Mouse (Mus musculus): ENCODE results near the gene Slc27a5. TPM values are rescaled to one million over a fixed set of nuclear protein-coding genes. Genes with fewer than 3 reads are reported as not detected.

Gene Slc27a5
- total RNA-seq, 1 experiment: 0.45 TPM

GRCm38 (mm10) chr7:13024805-13025204 is 26.8 kb upstream of the Slc27a5 start:
- H3K4me1 ChIP-seq (ENCODE audit: control insufficient read depth in 2 of 2, insufficient read depth in 2 of 2, low read length in 2 of 2, poor library complexity in 1 of 2): peaks cover 4 to 9% of the 10 kb centered on the region in 2 experiments; a peak in 2 of 4 replicates
- H3K9ac ChIP-seq (ENCODE audit: insufficient read depth, low read depth, low read length, poor library complexity, severe bottlenecking): peak overlapping the region; percentile 97
- in situ Hi-C loops (cut with MboI; ENCODE audit: low sequenced_read_pairs in 2 of 2, unreplicated experiment in 2 of 2): no loop called here
- TF ChIP-seq MAFK (IDR thresholded peaks at IDR 0.05; ENCODE audit: insufficient read depth, low read depth, low read length) (no peak), ZNF384 (IDR thresholded peaks at IDR 0.05; ENCODE audit: low read depth, low read length) (no peak), ZC3H11A (IDR thresholded peaks at IDR 0.05; ENCODE audit: borderline replicate concordance, low read depth, low read length) (no peak), HCFC1 (IDR thresholded peaks at IDR 0.05; ENCODE audit: borderline replicate concordance, insufficient read depth, low read length) (no peak), CHD2 (IDR thresholded peaks at IDR 0.05; ENCODE audit: low read depth, low read length) (no peak)
- DNase-seq (ENCODE audit: low read depth, low spot score): no peak
- no peaks in the 10 kb centered on the region for H3K9me3 ChIP-seq (ENCODE audit: control insufficient read depth, insufficient read depth, low read depth, low read length)
- H3K27ac ChIP-seq (ENCODE audit: insufficient read depth, low read depth, low read length, poor library complexity, severe bottlenecking): peak overlapping the region; percentile 97
- H3K36me3 ChIP-seq (ENCODE audit: control insufficient read depth, insufficient read depth, low read length, poor library complexity, severe bottlenecking): peaks cover 49% of the 10 kb centered on the region
- peak overlapping the region; percentile 88 to 95 for H3K4me3 ChIP-seq (ENCODE audit: insufficient read depth in 1 of 2, low read depth in 1 of 2, low read length in 2 of 2, poor library complexity in 1 of 2, severe bottlenecking in 1 of 2)

DNA sequence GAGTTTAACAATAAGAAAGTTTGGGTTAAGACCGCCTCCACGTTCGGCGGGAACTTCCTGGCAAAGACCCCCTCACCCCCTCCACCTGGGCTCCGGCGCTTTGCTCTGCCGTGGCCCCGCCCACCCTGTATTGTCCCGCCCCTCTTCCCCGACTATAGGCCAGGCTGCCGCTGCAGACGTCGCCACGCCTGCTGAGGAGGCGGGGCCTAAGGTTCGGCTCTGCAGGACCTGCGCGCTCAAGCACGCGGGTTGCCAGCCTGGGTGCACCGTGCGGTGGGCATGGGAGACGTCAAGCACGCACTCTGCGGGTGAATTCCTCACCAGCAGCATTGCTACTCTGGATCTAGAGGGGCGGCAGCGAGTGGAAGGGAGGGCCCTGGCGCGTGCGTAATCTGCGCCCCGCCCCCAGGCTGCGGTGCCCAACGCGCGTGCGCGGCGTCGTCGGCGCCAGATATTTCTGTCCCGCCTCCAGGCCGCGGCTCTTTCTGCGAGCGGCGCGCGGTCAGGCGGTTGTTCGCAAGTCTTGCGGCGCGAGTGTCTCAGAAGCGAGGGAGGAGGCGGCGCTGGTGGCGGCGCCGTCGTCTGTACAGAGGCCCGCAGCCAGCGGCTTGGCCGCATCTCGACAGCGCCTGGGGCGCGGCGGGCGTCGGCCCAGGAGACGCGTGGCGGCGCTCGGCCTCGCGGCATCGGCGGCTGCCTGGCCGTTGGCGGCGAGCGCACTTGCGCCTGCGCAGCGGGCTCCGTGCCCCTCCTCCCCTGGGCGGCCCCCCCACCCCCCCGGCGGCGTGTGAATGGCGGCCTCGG is 26.1 kb upstream of the Slc27a5 start:
- TF ChIP-seq MAFK (IDR thresholded peaks at IDR 0.05; ENCODE audit: insufficient read depth, low read depth, low read length): no peak
- no peak for TF ChIP-seq ZNF384 (IDR thresholded peaks at IDR 0.05; ENCODE audit: low read depth, low read length)
- TF ChIP-seq CHD2 (IDR thresholded peaks at IDR 0.05; ENCODE audit: low read depth, low read length): no peak
- no peak; the same call in none of the 2 replicates for TF ChIP-seq HCFC1 (IDR thresholded peaks at IDR 0.05; ENCODE audit: borderline replicate concordance, insufficient read depth, low read length)
- TF ChIP-seq ZC3H11A (IDR thresholded peaks at IDR 0.05; ENCODE audit: borderline replicate concordance, low read depth, low read length): no peak
- Histone ChIP-seq H3K9me3 (ENCODE audit: control insufficient read depth, insufficient read depth, low read depth, low read length) (no peaks in the 10 kb centered on the region), H3K27ac (ENCODE audit: insufficient read depth, low read depth, low read length, poor library complexity, severe bottlenecking) (peak overlapping the region; percentile 97), H3K36me3 (ENCODE audit: control insufficient read depth, insufficient read depth, low read length, poor library complexity, severe bottlenecking) (peaks cover 42% of the 10 kb centered on the region), H3K9ac (ENCODE audit: insufficient read depth, low read depth, low read length, poor library complexity, severe bottlenecking) (peak overlapping the region; percentile 97), H3K4me1 (ENCODE audit: control insufficient read depth in 2 of 2, insufficient read depth in 2 of 2, low read length in 2 of 2, poor library complexity in 1 of 2) (peaks cover 4 to 8% of the 10 kb centered on the region in 2 experiments; a peak in 2 of 4 replicates), H3K4me3 (ENCODE audit: insufficient read depth in 1 of 2, low read depth in 1 of 2, low read length in 2 of 2, poor library complexity in 1 of 2, severe bottlenecking in 1 of 2) (peak overlapping the region; percentile 88 to 95)
- in situ Hi-C loops (cut with MboI; ENCODE audit: low sequenced_read_pairs in 2 of 2, unreplicated experiment in 2 of 2): no loop called here
- DNase-seq (ENCODE audit: low read depth, low spot score): peak; percentile 93

GRCm38 (mm10) chr7:13022773-13023535 is 25.0 kb upstream of the Slc27a5 start:
- H3K4me1 ChIP-seq (ENCODE audit: control insufficient read depth in 2 of 2, insufficient read depth in 2 of 2, low read length in 2 of 2, poor library complexity in 1 of 2): peaks cover 4 to 9% of the 10 kb centered on the region in 2 experiments; a peak in 2 of 4 replicates
- H3K9me3 ChIP-seq (ENCODE audit: control insufficient read depth, insufficient read depth, low read depth, low read length): no peaks in the 10 kb centered on the region
- peak overlapping the region; percentile 48 to 88 for H3K4me3 ChIP-seq (ENCODE audit: insufficient read depth in 1 of 2, low read depth in 1 of 2, low read length in 2 of 2, poor library complexity in 1 of 2, severe bottlenecking in 1 of 2)
- H3K36me3 ChIP-seq (ENCODE audit: control insufficient read depth, insufficient read depth, low read length, poor library complexity, severe bottlenecking): peaks cover 30% of the 10 kb centered on the region
- no peak for TF ChIP-seq MAFK (IDR thresholded peaks at IDR 0.05; ENCODE audit: insufficient read depth, low read depth, low read length)
- no peak for TF ChIP-seq ZC3H11A (IDR thresholded peaks at IDR 0.05; ENCODE audit: borderline replicate concordance, low read depth, low read length)
- TF ChIP-seq ZNF384 (IDR thresholded peaks at IDR 0.05; ENCODE audit: low read depth, low read length): no peak
- no peak for TF ChIP-seq HCFC1 (IDR thresholded peaks at IDR 0.05; ENCODE audit: borderline replicate concordance, insufficient read depth, low read length)
- TF ChIP-seq CHD2 (IDR thresholded peaks at IDR 0.05; ENCODE audit: low read depth, low read length): no peak
- in situ Hi-C loops (cut with MboI; ENCODE audit: low sequenced_read_pairs in 2 of 2, unreplicated experiment in 2 of 2): no loop called here
- peak overlapping the region; percentile 76 for H3K9ac ChIP-seq (ENCODE audit: insufficient read depth, low read depth, low read length, poor library complexity, severe bottlenecking)
- H3K27ac ChIP-seq (ENCODE audit: insufficient read depth, low read depth, low read length, poor library complexity, severe bottlenecking): peak overlapping the region; percentile 86
- peak; percentile 92 for DNase-seq (ENCODE audit: low read depth, low spot score)

DNA sequence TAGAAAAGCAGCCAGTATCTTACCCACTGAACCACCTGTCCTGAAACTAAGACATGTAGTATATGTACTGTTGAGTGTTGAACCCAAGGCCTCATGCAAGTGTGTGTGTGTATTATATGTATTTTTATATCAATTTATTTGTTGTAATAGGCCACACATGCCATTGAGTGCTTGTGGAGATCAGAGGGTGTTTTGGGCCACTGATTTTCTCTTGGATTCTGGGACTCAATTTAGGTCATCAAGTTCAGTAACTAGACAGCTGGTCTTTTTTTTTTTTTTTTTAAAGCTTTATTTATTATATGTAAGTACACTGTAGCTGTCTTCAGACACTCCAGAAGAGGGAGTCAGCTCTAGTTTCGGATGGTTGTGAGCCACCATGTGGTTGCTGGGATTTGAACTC is 17.2 kb upstream of the Slc27a5 start:
- Histone ChIP-seq H3K27ac (ENCODE audit: insufficient read depth, low read depth, low read length, poor library complexity, severe bottlenecking) (peak overlapping the region; percentile 97; the same call in 1 of the 2 replicates), H3K4me3 (ENCODE audit: insufficient read depth in 1 of 2, low read depth in 1 of 2, low read length in 2 of 2, poor library complexity in 1 of 2, severe bottlenecking in 1 of 2) (no peak overlapping the region), H3K4me1 (ENCODE audit: control insufficient read depth in 2 of 2, insufficient read depth in 2 of 2, low read length in 2 of 2, poor library complexity in 1 of 2) (peaks cover 14 to 20% of the 10 kb centered on the region in 2 experiments; a peak in 3 of 4 replicates), H3K36me3 (ENCODE audit: control insufficient read depth, insufficient read depth, low read length, poor library complexity, severe bottlenecking) (no peaks in the 10 kb centered on the region), H3K9me3 (ENCODE audit: control insufficient read depth, insufficient read depth, low read depth, low read length) (no peaks in the 10 kb centered on the region), H3K9ac (ENCODE audit: insufficient read depth, low read depth, low read length, poor library complexity, severe bottlenecking) (peak overlapping the region; percentile 45; the same call in 1 of the 2 replicates)
- DNase-seq (ENCODE audit: low read depth, low spot score): no peak
- in situ Hi-C loops (cut with MboI; ENCODE audit: low sequenced_read_pairs in 2 of 2, unreplicated experiment in 2 of 2): no loop called here
- TF ChIP-seq ZC3H11A (IDR thresholded peaks at IDR 0.05; ENCODE audit: borderline replicate concordance, low read depth, low read length) (no peak), ZNF384 (IDR thresholded peaks at IDR 0.05; ENCODE audit: low read depth, low read length) (peak; percentile 92), MAFK (IDR thresholded peaks at IDR 0.05; ENCODE audit: insufficient read depth, low read depth, low read length) (no peak), CHD2 (IDR thresholded peaks at IDR 0.05; ENCODE audit: low read depth, low read length) (no peak), HCFC1 (IDR thresholded peaks at IDR 0.05; ENCODE audit: borderline replicate concordance, insufficient read depth, low read length) (no peak)
